Mouse (Mus musculus): ENCODE measurements at regions not wholly inside any gene's neighbourhood (a gene's known extent, or its start where the extent isn't known, plus 50 kb on each side); places are given as distances from the start of the nearest gene placed in this dataset.

DNA sequence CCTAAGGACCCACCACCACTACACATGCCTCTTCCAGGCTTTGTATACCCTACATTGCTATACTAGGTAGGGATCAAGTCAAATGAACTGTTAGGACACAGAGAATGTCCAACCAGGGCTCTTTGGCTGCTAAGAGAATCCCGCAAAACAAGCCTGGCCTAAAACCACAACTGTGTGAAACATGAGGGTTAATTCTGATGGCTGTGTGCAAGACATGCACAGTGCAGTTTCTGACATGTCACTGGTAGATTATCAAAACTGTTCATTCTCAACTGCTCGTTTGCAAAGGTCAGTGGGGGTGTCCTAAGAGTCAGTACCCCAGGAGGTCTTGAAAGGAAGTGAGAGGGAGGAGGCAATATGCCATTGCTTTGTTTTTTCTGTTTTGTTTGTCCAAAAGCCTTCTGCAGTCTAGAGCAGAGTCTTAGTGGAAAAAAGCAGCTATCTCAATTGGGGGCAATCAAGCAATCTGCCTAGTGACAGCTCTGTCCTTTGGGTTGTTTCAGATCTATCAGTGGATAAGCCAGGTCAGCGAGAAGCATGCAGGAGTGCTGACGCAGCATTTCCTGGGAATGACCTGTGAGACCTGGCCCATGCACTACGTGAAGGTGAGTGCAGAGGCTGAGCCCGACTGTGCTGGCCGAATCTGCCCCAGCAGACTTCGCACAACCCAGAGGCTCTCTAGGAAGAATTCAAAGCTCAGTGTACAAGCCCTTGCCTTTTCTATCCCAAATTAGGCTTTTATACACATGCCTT lies 151.3 kb upstream of the 4933402D24Rik start:
- DNase-seq (ENCODE audit: low spot score): no peak

DNA sequence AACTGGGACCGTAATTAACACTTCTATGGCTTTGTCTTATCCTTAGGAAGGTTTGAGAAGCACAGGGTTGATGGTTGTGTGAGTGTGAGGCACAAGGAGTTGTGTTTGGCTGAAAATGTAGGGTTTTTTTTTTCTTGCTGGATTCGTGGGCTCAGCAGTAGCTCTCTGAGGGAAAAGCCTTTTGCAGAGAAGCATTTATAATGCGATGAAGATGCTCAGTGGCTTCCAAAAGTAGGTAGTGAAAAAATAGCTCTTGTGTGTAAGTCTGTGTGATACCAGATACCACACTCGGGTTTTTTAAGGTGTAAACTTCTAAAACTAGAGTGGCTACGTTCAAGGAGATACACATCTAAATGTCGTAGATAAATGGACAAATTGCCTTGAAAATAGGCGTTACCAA lies 149.1 kb upstream of the 4933402D24Rik start:
- DNase-seq (ENCODE audit: low spot score): no peak

GRCm38 (mm10) chr1:63916907-63917650 lies 148.0 kb upstream of the 4933402D24Rik start:
- DNase-seq (ENCODE audit: low spot score): no peak

- no peak for DNase-seq (ENCODE audit: low spot score)
Measured at GRCm38 (mm10) chr1:63910765-63911164, 141.7 kb upstream of the 4933402D24Rik start.

GRCm38 (mm10) chr1:63909191-63909590 lies 140.1 kb upstream of the 4933402D24Rik start:
- no peak for DNase-seq (ENCODE audit: low spot score)

DNA sequence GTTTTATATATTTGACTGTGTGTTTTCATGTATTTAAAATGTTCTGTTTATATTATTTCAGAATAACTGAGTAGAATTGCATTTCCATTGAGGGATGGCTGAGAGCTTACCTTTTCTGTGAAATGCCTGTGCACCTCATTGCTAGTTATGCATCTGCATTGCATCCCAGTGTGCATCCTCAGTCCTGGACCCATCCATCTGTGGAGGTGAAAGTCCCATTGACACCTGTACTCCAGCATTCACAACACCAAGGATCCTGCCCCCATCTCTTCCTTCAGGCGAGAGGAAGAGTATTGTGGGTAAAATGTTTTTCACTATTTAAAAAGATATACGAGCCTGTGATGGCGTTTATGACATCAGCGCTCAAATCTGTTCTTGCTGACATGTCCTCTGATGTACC lies 134.6 kb upstream of the 4933402D24Rik start:
- DNase-seq (ENCODE audit: low spot score): no peak

- DNase-seq (ENCODE audit: low spot score): no peak
Measured at GRCm38 (mm10) chr1:63903201-63903600, 134.1 kb upstream of the 4933402D24Rik start.

GRCm38 (mm10) chr1:63902391-63902790 lies 133.3 kb upstream of the 4933402D24Rik start:
- no peak for DNase-seq (ENCODE audit: low spot score)

DNA sequence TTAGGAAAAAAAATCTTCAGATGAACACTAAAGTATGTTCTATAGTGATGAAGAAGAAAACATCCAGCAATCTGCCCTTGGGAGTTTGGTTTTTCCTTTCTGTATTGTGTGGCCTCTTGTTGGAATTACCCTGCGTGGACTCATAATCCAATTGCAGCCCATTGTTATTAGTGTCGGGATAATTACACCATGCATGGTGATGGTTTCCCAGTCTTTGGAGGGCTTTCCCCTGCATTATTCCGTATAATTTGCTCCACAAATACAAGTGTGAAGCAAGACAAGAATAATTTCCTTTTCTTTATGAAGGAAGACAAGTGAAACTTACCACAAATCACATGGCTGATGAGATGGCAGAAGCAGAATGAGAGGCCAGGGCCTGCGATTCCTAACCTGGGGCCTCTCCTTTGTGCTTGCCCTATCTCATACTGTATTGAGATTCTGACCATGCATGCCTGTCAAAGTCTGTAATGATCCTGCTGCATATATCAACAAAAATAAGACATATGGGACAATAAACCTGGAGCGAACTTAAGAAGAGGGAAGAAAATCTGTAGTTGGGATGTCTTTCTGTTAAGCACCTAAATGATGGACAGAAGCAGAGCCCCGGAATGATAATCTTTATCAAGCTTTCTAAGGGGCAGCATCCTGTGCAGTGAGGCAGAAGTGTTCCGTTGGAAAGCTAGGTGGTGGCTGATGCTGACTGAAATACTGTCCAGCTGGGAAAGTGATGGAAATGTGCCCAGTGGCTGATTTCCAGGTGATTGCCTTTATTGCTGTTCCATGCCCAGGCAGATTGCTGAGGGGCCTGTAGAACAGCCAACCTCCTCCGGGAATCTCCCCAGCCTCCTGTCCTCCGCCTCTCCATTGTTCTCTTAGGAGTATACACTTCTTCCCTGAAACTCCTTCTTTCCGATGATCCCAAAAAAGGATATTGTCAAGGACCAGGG lies 130.8 kb upstream of the 4933402D24Rik start:
- no peak for DNase-seq (ENCODE audit: low spot score)

DNA sequence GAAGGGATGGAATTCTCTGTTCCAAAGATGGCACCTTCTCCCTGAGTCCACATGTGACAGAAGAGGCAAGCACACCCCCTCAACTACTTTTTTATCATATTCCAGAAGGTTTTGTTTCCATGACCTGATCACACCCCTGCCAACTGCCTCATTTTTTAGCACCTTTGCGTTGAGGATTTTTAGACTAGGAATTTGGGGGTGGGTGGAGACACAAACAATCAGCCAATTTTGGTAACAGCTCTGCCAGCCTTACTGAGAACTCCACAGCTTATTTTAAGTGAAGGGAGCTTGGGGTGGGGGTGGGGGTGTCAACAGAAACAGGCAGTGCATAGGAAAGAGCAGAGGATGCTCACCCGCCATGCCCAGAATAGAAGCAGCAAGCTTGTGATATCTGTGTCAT lies 129.7 kb upstream of the 4933402D24Rik start:
- DNase-seq (ENCODE audit: low spot score): no peak

- DNase-seq (ENCODE audit: low spot score): no peak
Measured at GRCm38 (mm10) chr1:63897556-63897955, 128.5 kb upstream of the 4933402D24Rik start.

DNA sequence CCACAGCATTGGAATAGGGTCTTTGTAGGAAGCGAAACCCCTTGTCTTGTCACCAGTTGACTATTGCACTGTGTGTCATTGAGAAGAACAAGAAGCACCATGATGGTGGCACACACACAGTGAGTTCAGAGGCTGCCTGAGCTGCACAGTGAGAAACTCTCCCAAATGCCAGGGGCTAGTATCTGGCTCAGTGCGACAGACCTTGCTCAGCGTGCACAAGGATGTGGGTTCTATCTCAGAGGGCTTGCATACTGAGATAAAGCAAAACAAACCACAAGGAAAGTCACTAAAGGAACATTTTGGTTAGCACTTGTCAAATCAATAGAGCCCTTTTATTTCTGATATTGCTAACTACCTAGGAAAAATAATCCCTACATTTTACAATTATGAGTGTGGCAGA lies 110.5 kb upstream of the 4933402D24Rik start:
- DNase-seq (ENCODE audit: low spot score): no peak

- no peak for DNase-seq (ENCODE audit: low spot score)
Measured at GRCm38 (mm10) chr1:63876589-63877251, 107.7 kb upstream of the 4933402D24Rik start.

DNA sequence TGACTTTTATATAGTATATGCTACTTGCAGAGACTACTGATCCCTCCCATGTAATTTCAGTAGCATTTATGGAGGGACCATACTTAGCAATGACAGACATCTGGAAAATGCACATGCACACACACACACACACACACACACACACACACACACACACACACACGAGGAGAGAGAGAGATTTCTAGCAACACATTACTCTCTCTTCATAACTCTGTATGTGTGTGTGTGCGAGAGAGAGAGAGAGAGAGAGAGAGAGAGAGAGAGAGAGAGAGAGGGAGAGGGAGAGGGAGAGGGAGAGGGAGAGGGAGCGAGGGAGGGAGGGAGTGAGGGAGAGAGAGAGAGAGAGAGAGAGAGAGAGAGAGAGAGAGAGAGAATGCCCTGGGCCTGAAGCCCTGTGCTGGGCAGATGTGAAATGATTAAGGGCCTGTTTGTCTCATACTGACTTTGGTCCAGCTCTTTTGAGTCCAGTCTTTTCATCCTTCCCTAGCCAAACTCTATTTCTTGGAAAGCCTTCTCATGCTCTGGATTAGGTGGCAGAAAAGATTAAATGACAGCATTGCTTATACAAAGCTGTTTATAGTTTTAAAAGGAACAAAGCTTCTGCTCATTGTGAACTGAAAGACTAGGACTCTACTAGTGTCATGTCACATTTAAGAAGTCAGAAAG lies 106.4 kb upstream of the 4933402D24Rik start:
- DNase-seq (ENCODE audit: low spot score): no peak

- no peak for DNase-seq (ENCODE audit: low spot score)
Measured at GRCm38 (mm10) chr1:63871831-63872230, 102.8 kb upstream of the 4933402D24Rik start.

- no peak for DNase-seq (ENCODE audit: low spot score)
Measured at GRCm38 (mm10) chr1:63869342-63869741, 100.3 kb upstream of the 4933402D24Rik start.

DNA sequence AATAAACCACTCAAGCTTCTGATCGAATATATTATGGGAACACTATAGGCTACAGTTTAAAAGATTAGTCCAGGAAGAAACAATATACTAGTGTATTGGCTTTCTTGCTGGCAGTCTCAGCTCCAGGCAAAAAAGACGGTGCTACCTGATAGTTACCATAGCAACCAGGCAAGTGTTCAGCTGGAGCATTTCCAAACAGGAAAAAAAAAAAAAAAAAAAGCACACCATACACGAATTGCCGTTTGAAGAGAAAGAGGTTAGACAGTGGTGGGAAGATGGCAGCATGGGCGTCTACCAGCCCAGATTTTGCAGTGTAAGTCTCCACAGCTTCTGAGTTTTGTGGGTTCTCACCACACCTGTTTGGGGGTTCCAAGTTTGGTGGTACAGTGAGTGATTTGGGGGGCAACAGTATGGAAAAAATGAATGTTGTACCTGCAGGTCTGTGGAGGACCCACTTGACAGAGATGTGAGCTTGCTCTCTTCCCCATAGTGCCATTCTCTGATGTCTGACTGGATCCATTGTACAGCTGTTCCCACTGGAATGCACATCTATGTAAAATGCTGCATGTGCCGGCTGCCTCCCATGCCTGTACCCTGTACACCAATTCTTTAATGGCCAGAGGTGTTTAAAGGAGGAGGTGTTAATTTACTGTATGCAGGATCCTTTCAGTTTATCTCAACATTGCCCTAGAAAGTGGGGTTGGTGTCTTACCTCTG lies 89.0 kb upstream of the 4933402D24Rik start:
- DNase-seq (ENCODE audit: low spot score): no peak

DNA sequence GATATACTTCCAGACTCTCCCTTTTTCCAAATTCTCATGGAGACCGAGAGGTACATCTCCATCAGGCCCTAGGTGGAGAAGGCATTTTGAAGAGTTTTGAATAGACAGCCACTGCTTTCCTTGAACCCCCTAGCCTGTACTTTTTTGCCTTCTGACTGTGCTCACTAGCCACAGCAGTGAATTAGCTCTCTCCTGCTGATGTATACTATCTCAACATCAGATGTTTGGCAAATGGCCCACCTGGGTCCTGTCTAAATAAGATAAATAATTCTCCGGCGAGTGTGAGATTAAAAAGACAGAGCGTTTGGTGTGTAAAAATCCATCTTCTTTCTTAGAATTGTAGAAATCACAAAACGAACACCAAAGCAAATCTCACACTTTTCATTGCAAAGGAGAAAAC lies 88.4 kb upstream of the 4933402D24Rik start:
- DNase-seq (ENCODE audit: low spot score): no peak

DNA sequence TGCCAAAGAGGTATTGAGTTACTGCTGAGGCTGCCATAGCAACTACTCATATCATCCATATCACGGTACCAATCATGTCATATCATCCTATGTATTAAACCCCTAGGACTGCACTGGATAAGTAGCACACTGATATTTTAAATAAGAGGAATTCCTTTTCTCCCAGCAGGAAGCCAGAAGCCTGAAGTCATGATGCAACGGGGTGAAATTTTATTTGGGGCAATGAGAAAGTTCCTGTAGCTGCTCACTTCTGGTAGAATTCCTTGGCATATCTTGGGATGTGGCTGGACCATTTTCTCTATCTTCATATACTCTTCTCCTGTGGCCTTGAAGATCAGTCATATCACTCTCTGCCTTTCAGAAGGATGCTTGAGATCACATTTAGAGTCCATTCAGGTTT lies 87.3 kb upstream of the 4933402D24Rik start:
- no peak for DNase-seq (ENCODE audit: low spot score)

DNA sequence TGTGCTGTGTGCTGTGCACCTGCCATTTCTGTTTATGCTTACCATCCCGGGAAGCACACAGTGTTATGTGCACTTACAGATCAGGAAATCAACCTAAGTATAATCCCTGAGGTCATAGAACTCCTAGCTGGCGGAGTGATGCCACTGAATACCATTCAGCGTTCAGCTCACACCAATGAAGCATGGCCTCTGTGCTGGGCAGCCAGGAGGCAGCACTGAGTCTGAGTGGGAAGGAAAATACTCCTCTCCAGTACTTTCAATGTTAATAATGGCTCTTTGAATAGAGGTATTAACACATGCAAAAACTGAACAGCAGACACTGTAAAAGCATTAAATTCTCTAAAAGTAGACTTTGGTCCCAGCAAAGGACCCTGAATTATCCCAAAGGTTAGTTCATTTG lies 85.7 kb upstream of the 4933402D24Rik start:
- no peak for DNase-seq (ENCODE audit: low spot score)

All from layer of hippocampus, adult 9-10 months (tissue).